Mouse (Mus musculus) megakaryocyte, embryonic 14.5 days (primary cell): ENCODE results near the gene Fam131a. TPM values are rescaled to one million over a fixed set of nuclear protein-coding genes. Genes with fewer than 3 reads are reported as not detected.

Experiments used
- H3K27me3 ChIP-seq: replicated peaks from 2 replicates; pipeline ENCODE3; 2012; ENCODE audit warnings: inconsistent platforms
- H3K36me3 ChIP-seq: replicated peaks from 2 replicates; pipeline ENCODE3; 2012; ENCODE audit warnings: low read length, inconsistent platforms, mixed read lengths
- H3K4me1 ChIP-seq: 2 replicates; pipeline ENCODE4 v1.6.1; 2012; ENCODE audit warnings: inconsistent platforms
- H3K4me3 ChIP-seq: replicated peaks from 2 replicates; pipeline ENCODE3; 2012; ENCODE audit warnings: moderate library complexity, mild to moderate bottlenecking, inconsistent platforms
- H3K9me3 ChIP-seq: 2 replicates; pipeline ENCODE4 v1.6.1; 2012; ENCODE audit warnings: inconsistent platforms
- FLI1 ChIP-seq: IDR thresholded peaks from 2 replicates; pipeline ENCODE4 v1.6.1; 2012; ENCODE audit warnings: low read length, inconsistent platforms, mixed read lengths
- GATA1 ChIP-seq: IDR thresholded peaks from 3 replicates; pipeline ENCODE4 v1.6.1; 2012; ENCODE audit warnings: mixed read lengths, low read length, inconsistent platforms, borderline replicate concordance
- polyA plus RNA-seq: library from polyadenylated mRNA; stranded (reverse); fragments of >175 nt; gene quantifications from 2 replicates; pipeline ENCODE4 v1.2.3, GENCODE M21; 2012; ENCODE audit warnings: low replicate concordance; ENCODE audit not compliant: insufficient read depth

The Fam131a gene
- polyA plus RNA-seq, 1 experiment, result 8.6 TPM

DNA sequence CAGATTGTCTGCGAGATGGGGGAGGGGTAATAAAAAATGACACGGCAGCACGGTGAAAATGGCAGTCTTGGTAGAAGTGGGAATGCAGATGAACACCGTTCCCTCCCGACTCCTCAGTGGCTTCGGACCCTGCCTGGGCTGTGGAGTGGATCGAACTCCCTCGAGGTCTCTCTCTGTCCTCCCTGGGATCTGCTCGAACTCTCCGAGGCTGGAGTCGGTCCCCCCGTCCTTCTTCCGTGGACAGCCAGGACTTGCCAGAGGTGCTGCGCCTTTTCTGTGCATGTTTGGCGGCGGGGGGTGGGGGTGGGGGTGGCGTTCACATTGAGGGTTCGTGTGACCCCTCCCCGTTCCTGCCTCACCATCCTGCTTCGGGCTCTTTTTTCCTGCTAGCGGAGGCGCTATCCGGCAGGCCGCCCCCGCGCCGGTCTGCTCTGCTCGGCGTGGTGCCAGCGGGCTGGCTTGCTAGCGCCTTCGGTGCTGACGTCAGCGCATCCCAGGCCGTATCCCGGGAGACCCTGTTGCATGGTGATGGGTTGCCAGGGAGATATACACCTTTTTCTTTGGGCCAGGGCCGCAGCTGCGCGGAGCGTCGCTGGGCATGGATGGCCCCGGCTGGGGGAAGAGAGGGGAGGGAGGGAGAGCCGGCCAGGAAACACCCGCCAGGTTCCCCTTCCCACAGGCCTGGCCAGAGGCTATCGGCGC is 2.7 kb downstream of the Fam131a start:
- H3K4me1 ChIP-seq, result peaks cover 48% of the 10 kb centered on the region
- peaks cover 44% of the 10 kb centered on the region for H3K36me3 ChIP-seq
- peaks cover 35% of the 10 kb centered on the region for H3K27me3 ChIP-seq
- TF ChIP-seq FLI1 (no peak), GATA1 (no peak)
- peak overlapping the region; percentile 89 for H3K4me3 ChIP-seq
- H3K9me3 ChIP-seq, result no peaks in the 10 kb centered on the region

DNA sequence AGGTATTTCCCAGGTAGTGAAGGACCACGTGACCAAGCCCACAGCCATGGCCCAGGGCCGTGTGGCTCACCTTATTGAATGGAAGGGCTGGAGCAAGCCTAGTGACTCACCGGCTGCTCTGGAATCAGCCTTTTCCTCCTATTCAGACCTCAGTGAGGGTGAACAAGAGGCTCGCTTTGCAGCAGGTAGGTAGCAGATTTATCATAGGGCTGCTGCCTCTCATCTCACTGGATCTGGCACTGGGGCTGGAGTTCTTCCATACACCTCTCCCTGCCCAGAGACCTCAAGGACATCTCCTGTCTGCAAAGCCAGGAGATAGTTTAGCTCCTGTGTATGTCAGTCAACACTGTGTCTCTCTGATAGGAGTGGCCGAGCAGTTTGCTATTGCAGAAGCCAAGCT is 6.2 kb downstream of the Fam131a start:
- Histone ChIP-seq H3K27me3 (peaks cover 37% of the 10 kb centered on the region), H3K4me3 (no peak overlapping the region), H3K36me3 (peaks cover 39% of the 10 kb centered on the region), H3K9me3 (no peaks in the 10 kb centered on the region), H3K4me1 (peaks cover 60% of the 10 kb centered on the region)
- TF ChIP-seq GATA1 (no peak), FLI1 (no peak)

GRCm38 (mm10) chr16:20700036-20700435 is 7.0 kb downstream of the Fam131a start:
- peaks cover 56% of the 10 kb centered on the region for H3K4me1 ChIP-seq

DNA sequence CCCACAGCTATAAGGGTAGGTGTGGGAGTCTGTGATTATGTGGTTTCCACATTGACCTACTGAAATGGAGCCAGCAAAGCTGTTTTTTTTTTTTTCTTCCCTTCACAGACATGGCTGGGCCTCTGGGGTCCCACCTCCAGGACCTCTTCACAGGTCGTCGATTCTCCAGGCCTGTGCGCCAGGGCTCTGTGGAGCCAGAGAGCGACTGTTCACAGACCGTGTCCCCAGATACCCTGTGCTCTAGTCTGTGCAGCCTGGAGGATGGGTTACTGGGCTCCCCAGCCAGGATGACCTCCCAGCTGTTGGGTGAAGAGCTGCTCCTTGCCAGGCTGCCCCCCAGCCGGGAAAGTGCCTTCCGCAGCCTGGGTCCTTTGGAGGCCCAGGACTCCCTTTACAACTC is 8.3 kb downstream of the Fam131a start:
- peaks cover 25% of the 10 kb centered on the region for H3K27me3 ChIP-seq
- H3K4me3 ChIP-seq, result no peak overlapping the region
- H3K4me1 ChIP-seq, result peaks cover 51% of the 10 kb centered on the region
- no peak for TF ChIP-seq GATA1
- TF ChIP-seq FLI1, result no peak
- H3K9me3 ChIP-seq, result no peaks in the 10 kb centered on the region
- H3K36me3 ChIP-seq, result peaks cover 39% of the 10 kb centered on the region

More at GRCm38 (mm10) chr16:20700036-20700435, 7.0 kb downstream of the Fam131a start:
- Histone ChIP-seq H3K9me3 (no peaks in the 10 kb centered on the region), H3K27me3 (peaks cover 36% of the 10 kb centered on the region), H3K36me3 (peaks cover 39% of the 10 kb centered on the region), H3K4me3 (no peak overlapping the region)
- TF ChIP-seq GATA1, result no peak
- no peak for TF ChIP-seq FLI1

DNA sequence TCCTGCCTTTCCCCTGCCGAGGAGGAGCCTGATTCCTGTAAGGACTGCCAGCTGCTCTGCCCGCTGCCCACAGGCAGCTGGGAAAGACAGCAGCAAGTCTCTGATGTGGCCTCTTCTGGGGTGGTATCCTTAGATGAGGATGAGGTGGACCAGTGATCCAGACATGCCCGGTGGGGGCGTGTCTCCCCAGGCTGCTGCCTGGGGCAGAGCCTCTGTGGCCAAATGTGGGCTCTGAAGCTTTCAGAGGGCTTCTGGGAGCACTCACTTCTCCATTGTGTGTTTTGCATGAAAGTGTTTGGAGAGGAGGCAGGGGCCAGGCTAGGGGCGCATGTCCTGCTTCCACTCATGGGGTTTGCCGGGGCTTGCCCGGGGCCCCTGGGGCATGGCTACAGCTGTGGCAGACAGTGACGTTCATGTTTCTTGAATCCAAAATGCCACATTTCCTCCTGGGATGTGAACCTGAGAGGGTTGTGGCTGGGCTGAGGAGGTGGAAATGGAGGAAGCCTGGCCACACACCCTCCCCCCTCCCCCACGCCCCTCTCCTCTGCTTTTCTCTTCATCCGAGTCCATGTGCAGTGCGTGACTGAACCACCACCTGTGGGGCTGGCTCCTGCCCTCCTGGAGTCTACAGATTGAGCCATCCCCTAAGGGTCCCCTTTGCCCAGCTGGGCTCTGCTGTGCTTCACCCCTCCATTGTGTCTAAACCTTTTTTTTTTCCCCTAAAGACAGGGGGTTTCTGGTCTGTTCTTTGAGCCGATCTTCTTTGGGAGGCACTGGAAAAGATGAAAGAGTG is 8.9 kb downstream of the Fam131a start:
- H3K9me3 ChIP-seq, result no peaks in the 10 kb centered on the region
- peaks cover 55% of the 10 kb centered on the region for H3K4me1 ChIP-seq
- H3K4me3 ChIP-seq, result no peak overlapping the region
- H3K27me3 ChIP-seq, result peaks cover 22% of the 10 kb centered on the region
- peaks cover 39% of the 10 kb centered on the region for H3K36me3 ChIP-seq
- TF ChIP-seq GATA1 (no peak), FLI1 (no peak)

DNA sequence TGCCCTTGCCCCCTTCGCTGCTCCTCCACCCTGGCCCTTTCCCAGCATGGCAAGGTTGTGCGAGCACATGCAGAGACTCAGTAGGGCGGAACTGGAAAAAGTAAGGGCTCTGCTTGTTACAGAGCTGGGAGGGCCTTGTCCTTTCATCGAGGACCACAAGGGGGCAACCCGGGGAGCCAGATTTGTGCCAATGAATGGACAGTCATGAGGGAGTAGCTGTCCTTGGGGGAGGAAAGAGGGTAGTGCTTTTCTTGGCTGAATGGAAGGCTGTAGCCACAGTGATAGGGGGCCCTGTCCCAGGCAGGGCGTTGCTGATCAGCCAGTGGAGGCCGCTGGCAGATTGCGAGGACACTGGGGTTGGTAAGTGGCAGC is 9.5 kb downstream of the Fam131a start:
- Histone ChIP-seq H3K4me3 (no peak overlapping the region), H3K4me1 (peaks cover 61% of the 10 kb centered on the region), H3K27me3 (peaks cover 21% of the 10 kb centered on the region), H3K36me3 (peaks cover 39% of the 10 kb centered on the region), H3K9me3 (no peaks in the 10 kb centered on the region)
- TF ChIP-seq GATA1, result no peak
- no peak for TF ChIP-seq FLI1

DNA sequence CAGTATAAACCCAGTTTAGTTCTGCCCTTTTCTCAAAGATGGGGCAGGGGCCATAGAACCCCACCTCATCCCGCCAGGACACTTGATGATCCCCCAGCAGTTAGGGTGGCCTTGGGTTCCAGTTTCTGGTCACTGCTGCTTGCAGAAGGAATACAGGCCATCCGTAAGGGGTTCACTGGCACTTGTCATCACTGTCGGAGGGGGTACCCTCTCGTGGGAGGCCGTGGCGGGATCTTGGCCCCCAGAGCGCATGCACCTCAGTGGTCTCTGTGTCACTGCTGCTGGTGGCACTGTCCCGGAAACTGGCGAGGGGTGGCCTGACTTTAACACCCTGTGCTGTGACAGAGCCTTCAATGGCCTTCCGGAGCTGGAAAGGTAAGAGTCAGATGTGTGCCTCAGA is 10.0 kb downstream of the Fam131a start:
- Histone ChIP-seq H3K36me3 (peaks cover 43% of the 10 kb centered on the region), H3K27me3 (peaks cover 24% of the 10 kb centered on the region), H3K4me3 (no peak overlapping the region), H3K9me3 (no peaks in the 10 kb centered on the region), H3K4me1 (peaks cover 67% of the 10 kb centered on the region)
- TF ChIP-seq FLI1 (no peak), GATA1 (no peak)

DNA sequence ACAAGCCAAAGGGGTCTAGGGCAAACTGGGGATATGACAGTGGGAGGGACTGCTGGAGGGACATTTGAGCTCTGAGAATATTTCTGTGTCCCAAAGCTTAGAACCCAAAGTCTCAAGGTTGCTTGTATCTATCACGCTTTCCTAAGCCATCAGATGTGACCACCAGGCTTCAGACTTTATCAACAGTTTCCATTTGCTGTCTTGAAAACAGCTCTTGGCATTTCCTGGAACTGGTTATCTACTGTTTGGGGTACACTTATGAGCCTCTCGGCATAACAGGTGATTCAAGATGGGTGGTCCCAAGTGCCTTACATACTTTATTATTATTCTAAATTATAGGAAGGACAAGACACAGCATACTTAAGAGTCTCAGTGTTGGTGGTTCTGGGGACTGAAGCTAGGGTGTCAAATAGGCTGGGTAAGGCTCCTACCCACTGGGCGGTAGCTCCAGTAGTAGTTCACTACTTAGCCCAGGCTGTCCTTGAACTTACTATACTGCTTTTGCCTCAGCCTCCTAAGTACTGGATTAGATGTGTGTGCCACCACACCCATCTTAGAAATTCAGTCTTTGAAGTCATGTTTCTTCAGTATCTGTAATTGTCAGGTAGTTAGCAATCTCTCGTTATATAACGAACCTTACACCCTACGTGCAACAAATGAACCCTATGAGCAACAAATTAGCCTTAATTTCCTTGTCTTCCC is 10.8 kb downstream of the Fam131a start:
- peaks cover 65% of the 10 kb centered on the region for H3K4me1 ChIP-seq

GRCm38 (mm10) chr16:20705786-20706185 is 12.7 kb downstream of the Fam131a start:
- TF ChIP-seq FLI1, result no peak
- H3K36me3 ChIP-seq, result peaks cover 25% of the 10 kb centered on the region
- no peaks in the 10 kb centered on the region for H3K9me3 ChIP-seq
- H3K4me1 ChIP-seq, result peaks cover 61% of the 10 kb centered on the region
- no peak overlapping the region for H3K4me3 ChIP-seq
- H3K27me3 ChIP-seq, result peaks cover 12% of the 10 kb centered on the region

More for the DNA sequence above, 10.8 kb downstream of the Fam131a start:
- Histone ChIP-seq H3K27me3 (peaks cover 25% of the 10 kb centered on the region), H3K36me3 (peaks cover 41% of the 10 kb centered on the region), H3K9me3 (no peaks in the 10 kb centered on the region), H3K4me3 (no peak overlapping the region)
- TF ChIP-seq FLI1, result no peak
